Mouse (Mus musculus): ENCODE results near the gene A2ml1. TPM values are rescaled to one million over a fixed set of nuclear protein-coding genes. Genes with fewer than 3 reads are reported as not detected.
"Not testable (repeated sequence)": the region's sequence is repeated elsewhere in the genome, so short reads cannot be mapped to it uniquely, and the experiment has no call there.

Gene A2ml1
- not detected in 2 replicates for polyA plus RNA-seq (2014; fragmentation: Nextera tagmentation; extraction: Ambion mirVana)

DNA sequence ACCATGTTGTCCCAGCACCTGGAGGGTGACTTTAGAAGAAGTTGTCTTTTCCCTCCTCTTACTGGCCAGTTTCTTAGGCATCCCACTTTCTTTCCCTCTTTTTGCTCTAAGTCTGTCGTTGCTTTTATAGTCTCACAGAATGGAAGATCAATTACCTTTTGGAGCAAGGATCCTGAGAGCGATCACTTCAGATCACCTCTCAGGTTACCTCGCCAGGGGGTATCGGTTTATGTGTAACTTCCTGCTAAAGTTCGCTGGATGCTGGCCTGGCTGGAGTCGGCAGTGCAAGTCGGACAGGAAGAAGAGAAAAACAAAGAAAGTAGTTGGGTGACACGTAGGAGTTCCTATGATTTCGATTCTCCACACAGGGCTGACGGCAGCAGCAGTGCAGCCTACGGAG is at the start of gene A2ml1:
Gene A2ml1 (minus strand): TSS at position 101 of the 400 bp plus-strand sequence.
- WGBS, result 71% methylated on average over 11 of the region's 11 CpGs
- H3K27ac ChIP-seq (ENCODE audit: low read depth, low read length), result no peak within 1 kb of the TSS
- DNase-seq (ENCODE audit: low spot score), result no peak
- H3K36me3 ChIP-seq (ENCODE audit: control insufficient read depth, insufficient read depth, low read length), result no peaks in the 10 kb centered on the region
- no peaks in the 10 kb centered on the region for H3K4me1 ChIP-seq (replicated peaks; ENCODE audit: control insufficient read depth, insufficient read depth, low read length)
- no peak within 1 kb of the TSS for H3K9ac ChIP-seq (ENCODE audit: low read depth, low read length)
- no peak within 1 kb of the TSS for H3K4me2 ChIP-seq (replicated peaks; ENCODE audit: low read depth, low read length)
- ATAC-seq (ENCODE audit: low FRiP score), result no peak
- no peaks in the 10 kb centered on the region for H3K27me3 ChIP-seq (ENCODE audit: control insufficient read depth, insufficient read depth, low read length)
- no peaks in the 10 kb centered on the region for H3K9me3 ChIP-seq (ENCODE audit: control insufficient read depth, low read length)
- H3K4me3 ChIP-seq (ENCODE audit: low read depth, low read length), result no peak within 1 kb of the TSS

DNA sequence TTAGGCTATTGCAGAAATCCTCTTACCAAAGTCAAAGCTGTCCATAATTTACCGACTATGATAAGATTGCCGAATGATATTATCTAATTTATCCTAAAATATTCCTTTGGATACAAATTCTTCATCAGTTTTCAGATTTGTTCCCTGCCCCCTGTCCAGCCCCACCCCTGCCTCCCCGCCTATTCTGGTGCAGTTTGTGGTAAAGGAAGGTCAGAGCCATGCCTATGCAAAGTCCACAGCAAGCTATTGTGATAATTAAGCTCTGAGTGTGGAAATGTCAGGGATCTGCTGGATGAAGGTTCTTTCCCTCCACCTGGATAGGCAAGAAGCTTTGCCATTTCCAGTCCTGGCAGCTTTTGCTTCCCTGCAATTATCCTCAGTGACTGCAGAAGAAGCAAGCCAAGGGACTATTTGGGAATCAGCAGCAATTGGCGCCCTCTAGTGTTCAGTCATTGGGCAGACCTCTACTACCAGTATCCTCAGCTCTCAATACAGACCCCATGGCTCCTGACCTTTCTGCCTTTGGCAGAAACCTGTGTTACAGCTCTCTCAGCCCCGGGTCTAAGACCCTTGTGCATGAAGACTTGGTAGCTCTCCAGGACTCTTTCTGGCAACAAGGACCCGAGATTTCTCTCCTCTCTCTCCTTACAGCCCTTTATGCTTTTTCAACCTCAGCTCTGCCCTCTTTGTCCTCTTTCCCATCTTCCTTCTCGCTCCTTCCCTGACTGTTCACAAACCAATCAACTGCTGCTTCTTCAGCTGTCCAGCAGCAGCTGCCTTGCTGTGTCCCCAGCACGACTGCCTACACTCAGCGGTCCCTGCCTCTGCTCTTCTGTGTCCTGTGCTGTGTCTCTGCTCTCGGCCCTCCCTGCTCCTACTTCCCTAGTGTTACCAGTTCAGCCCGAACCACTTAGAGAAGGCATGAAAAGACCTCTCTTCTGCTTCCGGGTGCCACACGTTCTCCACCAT is 48.6 kb upstream of the A2ml1 start:
- not testable (repeated sequence) for H3K9ac ChIP-seq (ENCODE audit: low read depth, low read length); H3K36me3 ChIP-seq (ENCODE audit: control insufficient read depth, insufficient read depth, low read length); H3K4me1 ChIP-seq (replicated peaks; ENCODE audit: control insufficient read depth, insufficient read depth, low read length); H3K4me3 ChIP-seq (ENCODE audit: low read depth, low read length); H3K4me2 ChIP-seq (replicated peaks; ENCODE audit: low read depth, low read length); H3K27ac ChIP-seq (ENCODE audit: low read depth, low read length); H3K27me3 ChIP-seq (ENCODE audit: control insufficient read depth, insufficient read depth, low read length); H3K9me3 ChIP-seq (ENCODE audit: control insufficient read depth, low read length)
- 57% methylated on average over 12 of the region's 13 CpGs for WGBS
- DNase-seq (ENCODE audit: low spot score) (peak; percentile 73), ATAC-seq (ENCODE audit: low FRiP score) (peak; percentile 91)

DNA sequence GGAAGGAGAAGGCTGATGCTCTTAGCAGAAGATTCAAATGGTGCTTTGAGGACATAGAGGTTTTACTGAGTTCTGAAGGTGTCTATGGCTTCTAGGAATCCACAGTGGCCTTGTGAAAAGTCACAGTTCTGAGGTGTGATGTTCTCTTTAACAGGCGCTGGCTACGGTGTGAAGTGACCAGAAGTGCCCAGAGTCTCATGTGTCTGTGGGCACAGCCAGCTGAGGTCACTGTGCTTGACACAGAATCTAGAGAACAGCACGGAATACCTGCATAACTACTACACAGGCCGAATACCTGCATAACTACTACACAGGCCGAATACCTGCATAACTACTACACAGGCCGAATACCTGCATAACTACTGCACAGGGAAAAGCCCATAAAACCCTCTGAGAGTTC is 43.8 kb upstream of the A2ml1 start:
- not testable (repeated sequence) for H3K9ac ChIP-seq (ENCODE audit: low read depth, low read length); H3K4me1 ChIP-seq (replicated peaks; ENCODE audit: control insufficient read depth, insufficient read depth, low read length); H3K27ac ChIP-seq (ENCODE audit: low read depth, low read length); H3K9me3 ChIP-seq (ENCODE audit: control insufficient read depth, low read length); H3K27me3 ChIP-seq (ENCODE audit: control insufficient read depth, insufficient read depth, low read length); H3K4me2 ChIP-seq (replicated peaks; ENCODE audit: low read depth, low read length); DNase-seq (ENCODE audit: low spot score); ATAC-seq (ENCODE audit: low FRiP score); H3K36me3 ChIP-seq (ENCODE audit: control insufficient read depth, insufficient read depth, low read length); H3K4me3 ChIP-seq (ENCODE audit: low read depth, low read length)
- 90% methylated on average over 6 of the region's 6 CpGs for whole genome bisulfite sequencing

DNA sequence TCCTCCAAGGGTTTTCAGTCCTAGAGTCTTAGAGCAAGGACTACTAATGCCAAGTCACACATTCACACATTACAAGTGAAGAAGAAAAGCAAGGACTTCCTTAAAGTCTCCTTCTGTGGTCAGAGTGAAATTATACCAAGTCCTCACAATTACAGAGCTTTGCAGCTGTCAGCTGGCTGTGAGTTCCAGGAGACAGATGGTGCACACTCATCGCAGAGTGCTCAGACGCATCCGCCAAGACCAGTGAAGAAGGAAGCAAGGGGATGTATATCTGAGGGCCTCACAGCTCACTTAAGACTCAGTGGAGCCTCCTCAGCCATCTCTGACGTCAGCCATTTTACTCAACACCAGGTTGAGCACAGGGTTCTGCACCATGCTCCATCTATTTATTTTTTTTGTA is 43.0 kb upstream of the A2ml1 start:
- H3K27ac ChIP-seq (ENCODE audit: low read depth, low read length), result no peak overlapping the region
- ATAC-seq (ENCODE audit: low FRiP score) (no peak), DNase-seq (ENCODE audit: low spot score) (no peak)
- no peaks in the 10 kb centered on the region for H3K4me1 ChIP-seq (replicated peaks; ENCODE audit: control insufficient read depth, insufficient read depth, low read length)
- no peak overlapping the region for H3K4me2 ChIP-seq (replicated peaks; ENCODE audit: low read depth, low read length)
- H3K4me3 ChIP-seq (ENCODE audit: low read depth, low read length), result no peak overlapping the region
- 93% methylated on average over 4 of the region's 4 CpGs for WGBS
- no peaks in the 10 kb centered on the region for H3K9me3 ChIP-seq (ENCODE audit: control insufficient read depth, low read length)
- no peaks in the 10 kb centered on the region for H3K36me3 ChIP-seq (ENCODE audit: control insufficient read depth, insufficient read depth, low read length)
- H3K9ac ChIP-seq (ENCODE audit: low read depth, low read length), result no peak overlapping the region
- no peaks in the 10 kb centered on the region for H3K27me3 ChIP-seq (ENCODE audit: control insufficient read depth, insufficient read depth, low read length)

DNA sequence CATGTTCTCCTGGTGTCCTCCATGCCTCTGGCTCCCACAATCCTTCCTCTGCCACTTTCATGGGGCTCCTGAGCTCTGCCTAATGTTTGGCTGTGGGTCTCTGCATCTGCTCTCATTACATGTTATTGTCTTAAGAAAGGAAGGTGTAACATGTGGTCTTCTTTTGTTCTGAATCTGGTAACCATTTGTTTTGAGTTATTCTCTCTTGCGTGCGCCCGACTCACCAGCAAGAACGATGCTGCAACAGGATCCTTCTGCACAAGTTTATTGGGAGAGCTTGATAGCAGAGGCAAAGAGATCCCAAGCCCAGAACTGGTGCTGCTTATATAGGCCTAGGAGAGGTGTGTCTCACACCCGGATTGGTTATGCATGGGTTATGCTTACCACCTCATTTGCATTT is 42.0 kb upstream of the A2ml1 start, which contains the start of gene Klrb1a:
Gene Klrb1a (minus strand): TSS at position 101 of the 400 bp plus-strand sequence.
- not testable (repeated sequence) for H3K4me1 ChIP-seq (replicated peaks; ENCODE audit: control insufficient read depth, insufficient read depth, low read length); H3K4me3 ChIP-seq (ENCODE audit: low read depth, low read length); H3K4me2 ChIP-seq (replicated peaks; ENCODE audit: low read depth, low read length); H3K9me3 ChIP-seq (ENCODE audit: control insufficient read depth, low read length); H3K27ac ChIP-seq (ENCODE audit: low read depth, low read length); H3K27me3 ChIP-seq (ENCODE audit: control insufficient read depth, insufficient read depth, low read length); H3K9ac ChIP-seq (ENCODE audit: low read depth, low read length); ATAC-seq (ENCODE audit: low FRiP score); DNase-seq (ENCODE audit: low spot score); H3K36me3 ChIP-seq (ENCODE audit: control insufficient read depth, insufficient read depth, low read length)
- WGBS, result 97% methylated on average over 5 of the region's 5 CpGs

DNA sequence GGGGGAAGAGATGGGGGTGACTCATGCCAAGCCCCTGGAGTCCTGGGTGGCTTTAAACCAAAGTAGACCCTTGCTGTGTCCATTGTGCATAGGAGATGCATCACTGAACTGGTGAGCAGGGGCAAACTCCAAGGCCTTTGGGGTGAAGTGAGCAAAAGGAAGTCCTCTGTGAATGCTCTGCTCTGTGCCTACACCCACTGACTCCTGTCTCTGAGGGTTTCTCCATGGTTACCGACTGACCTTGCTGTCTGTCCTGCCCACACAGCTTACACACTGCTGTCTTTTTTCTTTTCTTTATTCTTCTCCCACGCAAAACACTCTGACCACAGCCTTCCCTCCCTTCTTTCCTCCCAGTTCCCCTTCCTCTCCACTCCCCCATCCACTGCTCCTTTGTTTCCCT is 41.3 kb upstream of the A2ml1 start:
- Histone ChIP-seq H3K4me3 (ENCODE audit: low read depth, low read length) (no peak overlapping the region), H3K27ac (ENCODE audit: low read depth, low read length) (no peak overlapping the region), H3K4me1 (replicated peaks; ENCODE audit: control insufficient read depth, insufficient read depth, low read length) (no peaks in the 10 kb centered on the region), H3K9ac (ENCODE audit: low read depth, low read length) (no peak overlapping the region), H3K36me3 (ENCODE audit: control insufficient read depth, insufficient read depth, low read length) (no peaks in the 10 kb centered on the region), H3K27me3 (ENCODE audit: control insufficient read depth, insufficient read depth, low read length) (no peaks in the 10 kb centered on the region), H3K9me3 (ENCODE audit: control insufficient read depth, low read length) (no peaks in the 10 kb centered on the region), H3K4me2 (replicated peaks; ENCODE audit: low read depth, low read length) (no peak overlapping the region)
- WGBS, result 54% methylated on average over 2 of the region's 2 CpGs
- no peak for ATAC-seq (ENCODE audit: low FRiP score)
- DNase-seq (ENCODE audit: low spot score), result no peak

DNA sequence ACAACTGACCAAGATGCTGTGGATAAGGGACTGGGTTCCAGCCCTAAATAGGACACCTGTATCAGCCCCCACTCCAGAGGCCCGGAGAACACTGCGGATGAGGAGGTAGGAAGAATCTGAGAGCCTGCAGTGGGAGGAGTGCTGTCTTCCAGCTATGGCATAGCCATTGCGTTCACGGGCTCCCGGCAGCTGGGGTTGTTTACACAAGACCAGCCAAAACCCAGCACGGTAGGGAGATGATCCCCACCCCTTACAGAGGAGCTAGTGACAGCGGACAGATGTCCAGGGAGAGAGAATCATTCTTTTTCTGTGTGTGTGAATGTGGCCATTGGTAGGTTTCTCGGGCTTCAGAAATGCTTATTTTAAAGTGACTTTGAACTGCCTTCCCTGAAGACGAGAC is 24.9 kb upstream of the A2ml1 start:
- no peaks in the 10 kb centered on the region for H3K36me3 ChIP-seq (ENCODE audit: control insufficient read depth, insufficient read depth, low read length)
- no peak overlapping the region for H3K4me3 ChIP-seq (ENCODE audit: low read depth, low read length)
- no peak overlapping the region for H3K27ac ChIP-seq (ENCODE audit: low read depth, low read length)
- 67% methylated on average over 9 of the region's 9 CpGs for WGBS
- ATAC-seq (ENCODE audit: low FRiP score) (no peak), DNase-seq (ENCODE audit: low spot score) (no peak)
- H3K4me2 ChIP-seq (replicated peaks; ENCODE audit: low read depth, low read length), result no peak overlapping the region
- no peaks in the 10 kb centered on the region for H3K27me3 ChIP-seq (ENCODE audit: control insufficient read depth, insufficient read depth, low read length)
- H3K4me1 ChIP-seq (replicated peaks; ENCODE audit: control insufficient read depth, insufficient read depth, low read length), result no peaks in the 10 kb centered on the region
- no peak overlapping the region for H3K9ac ChIP-seq (ENCODE audit: low read depth, low read length)
- H3K9me3 ChIP-seq (ENCODE audit: control insufficient read depth, low read length), result no peaks in the 10 kb centered on the region

DNA sequence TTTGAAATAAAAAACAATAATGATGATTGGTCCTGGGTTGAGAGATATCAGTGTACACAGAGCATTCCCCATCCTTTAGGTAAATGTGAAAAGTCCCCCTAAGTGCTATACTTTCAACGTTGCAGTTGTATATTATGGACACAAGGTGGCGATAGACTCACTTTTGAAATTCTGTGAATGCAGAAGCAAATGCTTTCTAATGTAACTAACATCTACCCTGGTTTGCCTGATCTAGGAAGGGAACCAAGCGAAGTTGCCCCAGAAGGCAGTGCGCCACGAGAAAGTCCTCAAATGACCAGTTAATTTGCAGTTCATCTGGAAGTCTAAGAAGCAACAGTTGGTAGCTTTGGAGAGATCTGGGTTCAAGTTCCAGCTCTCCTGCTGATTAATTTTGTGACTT is 23.1 kb upstream of the A2ml1 start:
- Histone ChIP-seq H3K27ac (ENCODE audit: low read depth, low read length) (no peak overlapping the region), H3K4me2 (replicated peaks; ENCODE audit: low read depth, low read length) (no peak overlapping the region), H3K4me3 (ENCODE audit: low read depth, low read length) (no peak overlapping the region), H3K27me3 (ENCODE audit: control insufficient read depth, insufficient read depth, low read length) (no peaks in the 10 kb centered on the region), H3K36me3 (ENCODE audit: control insufficient read depth, insufficient read depth, low read length) (no peaks in the 10 kb centered on the region), H3K9me3 (ENCODE audit: control insufficient read depth, low read length) (no peaks in the 10 kb centered on the region), H3K4me1 (replicated peaks; ENCODE audit: control insufficient read depth, insufficient read depth, low read length) (no peaks in the 10 kb centered on the region), H3K9ac (ENCODE audit: low read depth, low read length) (no peak overlapping the region)
- 45% methylated on average over 5 of the region's 5 CpGs for WGBS
- DNase-seq (ENCODE audit: low spot score) (peak; percentile 43), ATAC-seq (ENCODE audit: low FRiP score) (no peak)

Measured in hindbrain, embryonic 11.5 days (tissue).